Mouse (Mus musculus): ENCODE data around the gene Iqcj. TPM values are rescaled to one million over a fixed set of nuclear protein-coding genes. Genes with fewer than 3 reads are reported as not detected.

Iqcj gene
- polyA plus RNA-seq, 1 experiment, result not detected

- Histone ChIP-seq H3K36me3 (ENCODE audit: control insufficient read depth, insufficient read depth, low read length) (no peaks in the 10 kb centered on the region), H3K4me1 (ENCODE audit: control insufficient read depth, insufficient read depth, insufficient read length) (no peaks in the 10 kb centered on the region), H3K27me3 (ENCODE audit: control insufficient read depth, insufficient read depth, low read length) (no peaks in the 10 kb centered on the region), H3K4me3 (ENCODE audit: extremely low read depth, insufficient read depth, insufficient read length) (no peak overlapping the region), H3K27ac (ENCODE audit: insufficient read depth, low read length) (no peak overlapping the region)
- no peak for DNase-seq (ENCODE audit: low read depth in 1 of 2, low spot score in 2 of 2)
- TF ChIP-seq CTCF (IDR thresholded peaks at IDR 0.05; ENCODE audit: extremely low read depth, insufficient read depth, insufficient read length, insufficient replicate concordance) (no peak), POLR2A (IDR thresholded peaks at IDR 0.05; ENCODE audit: low read depth, low read length) (no peak)
- WGBS, result 53% methylated on average over 4 of the region's 4 CpGs
Measured at GRCm38 (mm10) chr3:68101343-68101742, 209.3 kb downstream of the Iqcj start.

GRCm38 (mm10) chr3:68105081-68105685, 213.2 kb downstream of the Iqcj start:
- TF ChIP-seq CTCF (IDR thresholded peaks at IDR 0.05; ENCODE audit: extremely low read depth, insufficient read depth, insufficient read length, insufficient replicate concordance) (no peak), POLR2A (IDR thresholded peaks at IDR 0.05; ENCODE audit: low read depth, low read length) (no peak)
- Histone ChIP-seq H3K4me3 (ENCODE audit: extremely low read depth, insufficient read depth, insufficient read length) (no peak overlapping the region), H3K4me1 (ENCODE audit: control insufficient read depth, insufficient read depth, insufficient read length) (no peaks in the 10 kb centered on the region), H3K36me3 (ENCODE audit: control insufficient read depth, insufficient read depth, low read length) (no peaks in the 10 kb centered on the region), H3K27ac (ENCODE audit: insufficient read depth, low read length) (no peak overlapping the region), H3K27me3 (ENCODE audit: control insufficient read depth, insufficient read depth, low read length) (no peaks in the 10 kb centered on the region)
- WGBS, result 82% methylated on average over 2 of the region's 2 CpGs
- no peak for DNase-seq (ENCODE audit: low read depth in 1 of 2, low spot score in 2 of 2)

Other genes with a start within 250 kb of the Iqcj start
- gene Iqschfp, start within 50 bp of the Iqcj start, polyA plus RNA-seq (2012; rRNA removed), result not detected in 2 replicates
- gene Schip1, start 172.6 kb downstream of the Iqcj start, polyA plus RNA-seq (2012; rRNA removed), result 3.7 and 4.5 TPM in 2 replicates

All from spleen, adult 2 months (tissue).